In the genomic region with DNA sequence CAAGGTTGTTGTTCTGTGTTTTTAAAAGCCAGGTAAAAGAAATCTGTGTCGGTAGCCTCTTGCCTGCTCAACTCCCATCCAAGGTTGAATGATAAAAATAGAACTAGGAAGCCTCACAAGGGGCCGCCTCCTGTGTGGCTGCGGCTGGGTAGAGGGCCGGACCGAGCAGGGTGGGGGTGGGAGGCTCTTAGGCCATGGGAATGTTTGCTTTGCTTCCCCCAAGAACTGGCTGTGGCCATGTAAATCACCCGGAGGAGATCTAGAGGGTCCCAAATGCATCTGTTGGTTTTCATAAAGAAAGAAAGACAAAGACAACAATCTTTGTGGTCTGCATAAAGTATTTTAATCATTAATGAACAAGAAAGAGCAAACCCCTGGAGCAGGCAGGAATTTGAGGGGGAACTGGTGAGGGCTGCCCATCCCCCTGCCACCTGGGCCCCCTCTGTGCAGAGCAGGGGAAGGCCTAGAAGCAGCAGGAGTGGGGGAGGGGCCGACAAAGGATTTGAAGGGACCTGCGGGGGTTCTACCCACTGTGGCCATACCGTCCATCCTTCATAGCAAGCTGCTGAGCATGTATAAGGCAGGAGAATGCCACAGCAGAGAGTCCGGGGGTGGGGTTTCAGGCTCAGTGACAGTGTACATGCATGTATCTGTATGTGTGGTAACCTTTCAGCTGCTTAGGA, we compare ENCODE assay signal across 12 mouse cellular contexts.
A peak's percentile ranks its signal among the peaks of the same experiment; 100 is the strongest.
DNase-seq lines count a peak whose midpoint lies in the region; ATAC-seq and TF ChIP-seq lines count a peak whose summit lies in the region.
"Had no signal": no experiment of that assay in that cellular context is flagged by ENCODE, and none has a peak within 500 bp of the region (broad histone marks: within the 10 kb centered on the region; RNA-seq: fewer than 3 reads in every experiment).

No protein-coding gene starts in this region.

- H3K9me3 ChIP-seq in intestine, embryonic 14.5 days (ENCODE audit: control insufficient read depth, low read length) = no peaks in the 10 kb centered on the region
- H3K9me3 ChIP-seq in intestine, postnatal 0 days (ENCODE audit: control insufficient read depth) = no peaks in the 10 kb centered on the region
- H3K9me3 ChIP-seq in embryonic facial prominence, embryonic 15.5 days (replicated peaks) = no peaks in the 10 kb centered on the region
- H3K9me3 ChIP-seq: liver, embryonic 15.5 days had no signal

- H3K36me3 ChIP-seq in intestine, embryonic 14.5 days (ENCODE audit: control insufficient read depth, insufficient read depth, low read length) = no peaks in the 10 kb centered on the region
- H3K36me3 ChIP-seq in intestine, postnatal 0 days (ENCODE audit: control insufficient read depth, insufficient read depth) = no peaks in the 10 kb centered on the region
- H3K36me3 ChIP-seq in embryonic facial prominence, embryonic 15.5 days = no peaks in the 10 kb centered on the region
- H3K36me3 ChIP-seq: liver, embryonic 15.5 days had no signal

- no peak for TF ChIP-seq CTCF in intestine, postnatal 0 days (IDR thresholded peaks at IDR 0.05; ENCODE audit: low read depth)
- TF ChIP-seq CTCF in gastrocnemius, adult 2 months (IDR thresholded peaks at IDR 0.05) = no peak

- intact Hi-C loops in gastrocnemius, adult 2 months (cut with DNase I) = no loop called here

- H3K27me3 ChIP-seq in intestine, embryonic 14.5 days (replicated peaks; ENCODE audit: control insufficient read depth, insufficient read depth, low read length) = no peaks in the 10 kb centered on the region
- no peaks in the 10 kb centered on the region for H3K27me3 ChIP-seq in intestine, postnatal 0 days (replicated peaks; ENCODE audit: control insufficient read depth, insufficient read depth, low read length)
- H3K27me3 ChIP-seq in embryonic facial prominence, embryonic 15.5 days = no peaks in the 10 kb centered on the region

- H3K9ac ChIP-seq in intestine, embryonic 14.5 days (ENCODE audit: low read length) = 0 out of 2 replicates have a peak overlapping the region, but pooled peaks have one; percentile 7
- no peak overlapping the region for H3K9ac ChIP-seq in intestine, postnatal 0 days (ENCODE audit: low read depth, low read length)
- no peak overlapping the region for H3K9ac ChIP-seq in embryonic facial prominence, embryonic 15.5 days
- H3K9ac ChIP-seq: liver, embryonic 15.5 days had no signal

- WGBS in intestine, embryonic 14.5 days = 14% methylated on average over 10 of the region's 10 CpGs
- WGBS in intestine, postnatal 0 days = 30% methylated on average over 10 of the region's 10 CpGs
- WGBS in embryonic facial prominence, embryonic 15.5 days = 12% methylated on average over 10 of the region's 10 CpGs

- H3K27ac ChIP-seq in intestine, embryonic 14.5 days (ENCODE audit: low read depth) = peak overlapping the region; percentile 51; the same call in 1 of the 2 replicates
- no peak overlapping the region for H3K27ac ChIP-seq in intestine, postnatal 0 days (ENCODE audit: low read depth, low read length)
- H3K27ac ChIP-seq in embryonic facial prominence, embryonic 15.5 days (replicated peaks) = peak overlapping the region; percentile 39
- no peak overlapping the region for H3K27ac ChIP-seq in gastrocnemius, adult 2 months
- H3K27ac ChIP-seq: liver, embryonic 15.5 days had no signal

- peak overlapping the region; percentile 26 for H3K4me2 ChIP-seq in intestine, embryonic 14.5 days (ENCODE audit: low read length)
- H3K4me2 ChIP-seq in intestine, postnatal 0 days (replicated peaks; ENCODE audit: low read depth) = no peak overlapping the region
- no peak overlapping the region for H3K4me2 ChIP-seq in embryonic facial prominence, embryonic 15.5 days (replicated peaks)
- H3K4me2 ChIP-seq: liver, embryonic 15.5 days had no signal

- ATAC-seq in intestine, embryonic 14.5 days (replicated peaks; ENCODE audit: low FRiP score, low TSS enrichment, low read depth) = peak; percentile 73; the same call in 1 of the 2 replicates
- ATAC-seq in intestine, postnatal 0 days = no peak
- ATAC-seq in embryonic facial prominence, embryonic 15.5 days (ENCODE audit: insufficient number of reproducible peaks, low FRiP score, low TSS enrichment, low read depth) = no peak

- DNase-seq in intestine, embryonic 14.5 days (ENCODE audit: low spot score) = no peak
- peak; percentile 37 for DNase-seq in embryo, embryonic 9.5 days (ENCODE audit: extremely low spot score)
- DNase-seq in mesoderm, embryonic 11.5 days (ENCODE audit: low read depth, low spot score) = peak; percentile 52
- no peak for DNase-seq in MN1 (ENCODE audit: low spot score)
- no peak for DNase-seq in adrenal gland, postnatal 36 days
- no peak for DNase-seq in gastrocnemius, adult 2 months
- DNase-seq: cerebellum, adult 9-11 months; spleen, adult 18-20 months had no signal

- peaks cover 16% of the 10 kb centered on the region for H3K4me1 ChIP-seq in intestine, embryonic 14.5 days (replicated peaks; ENCODE audit: control insufficient read depth, insufficient read depth, low read length)
- no peaks in the 10 kb centered on the region for H3K4me1 ChIP-seq in intestine, postnatal 0 days (replicated peaks; ENCODE audit: control insufficient read depth, insufficient read depth, low read length)
- peaks cover 27% of the 10 kb centered on the region for H3K4me1 ChIP-seq in embryonic facial prominence, embryonic 15.5 days

- no peak overlapping the region for H3K4me3 ChIP-seq in intestine, embryonic 14.5 days (ENCODE audit: low read depth, low read length)
- no peak overlapping the region for H3K4me3 ChIP-seq in intestine, postnatal 0 days (ENCODE audit: low read depth, low read length)
- H3K4me3 ChIP-seq in embryonic facial prominence, embryonic 15.5 days (replicated peaks) = no peak overlapping the region
- H3K4me3 ChIP-seq in gastrocnemius, adult 2 months = no peak overlapping the region
- H3K4me3 ChIP-seq: liver, embryonic 15.5 days; myocyte had no signal

Comparison
In these comparisons a context has a peak if more than half of its experiments do, and no peak if none do; other contexts are left out.
1. H3K27ac ChIP-seq: peak in intestine, embryonic 14.5 days (single experiment) and embryonic facial prominence, embryonic 15.5 days (single experiment); none in intestine, postnatal 0 days (single experiment) and gastrocnemius, adult 2 months (single experiment).
2. DNase-seq: peak in embryo, embryonic 9.5 days (single experiment) and mesoderm, embryonic 11.5 days (single experiment); none in intestine, embryonic 14.5 days (single experiment), MN1 (single experiment), adrenal gland, postnatal 36 days (0 of 2) and gastrocnemius, adult 2 months (single experiment).